Mouse (Mus musculus): ENCODE measurements around the gene Gm13103. TPM values are rescaled to one million over a fixed set of nuclear protein-coding genes. Genes with fewer than 3 reads are reported as not detected.
"Not testable (repeated sequence)": the region's sequence is repeated elsewhere in the genome, so short reads cannot be mapped to it uniquely, and the experiment has no call there.

Gm13103 gene
- not detected in 2 replicates for polyA plus RNA-seq (2016; fragmentation: Nextera tagmentation; extraction: Ambion mirVana)

DNA sequence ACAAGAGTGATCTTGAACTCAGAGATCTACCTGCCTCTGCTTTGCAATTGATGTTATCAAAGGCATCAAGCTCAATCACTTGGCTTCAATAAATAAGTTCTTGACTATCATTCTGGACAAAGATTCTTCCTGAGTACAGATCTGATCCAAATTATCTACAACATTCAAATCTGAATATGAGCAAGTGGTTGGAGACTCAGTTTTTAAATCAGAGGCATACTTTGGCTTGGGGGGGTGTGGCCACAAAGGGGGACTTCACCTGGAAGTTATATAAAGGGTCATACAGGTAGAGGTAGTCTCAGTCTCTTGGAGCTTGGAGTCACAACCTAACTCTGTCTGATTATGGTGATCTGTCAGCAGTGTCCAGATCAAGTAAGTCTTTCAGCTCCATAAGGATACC, at the start of gene Gm13103:
Gene Gm13103, plus strand, starts transcription at position 301 of the 400 bp plus-strand sequence.
- not testable (repeated sequence) for H3K27ac ChIP-seq; H3K4me1 ChIP-seq; H3K4me2 ChIP-seq (replicated peaks); H3K36me3 ChIP-seq; H3K9ac ChIP-seq; ATAC-seq (ENCODE audit: low FRiP score, low read depth); H3K4me3 ChIP-seq; H3K27me3 ChIP-seq (replicated peaks)
- H3K9me3 ChIP-seq, result peaks cover 24% of the 10 kb centered on the region

DNA sequence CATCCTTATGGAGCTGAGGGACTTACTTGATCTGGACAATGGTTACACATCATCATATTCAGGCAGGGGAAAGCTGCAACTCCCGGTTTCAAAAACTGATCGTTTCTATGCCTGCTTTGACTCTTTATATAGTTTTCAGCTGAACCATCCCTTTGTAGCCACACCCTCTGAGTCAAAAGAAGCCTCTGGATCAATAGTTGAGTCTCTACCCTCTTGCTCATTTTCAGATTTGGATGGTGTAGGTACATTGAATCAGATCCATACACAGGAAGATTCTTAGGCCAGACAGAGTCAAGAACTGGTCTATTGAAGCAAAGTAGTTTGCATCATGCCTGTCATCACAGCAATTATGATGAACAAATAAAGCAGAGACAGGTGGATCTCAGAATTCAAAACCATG, 30.3 kb upstream of the Gm13103 start, which contains the start of gene Gm13084:
Gene Gm13084, minus strand, starts transcription at position 101 of the 400 bp plus-strand sequence.
- Histone ChIP-seq H3K27me3 (replicated peaks) (no peaks in the 10 kb centered on the region), H3K4me2 (replicated peaks) (no peak within 1 kb of the TSS), H3K36me3 (no peaks in the 10 kb centered on the region), H3K4me3 (no peak within 1 kb of the TSS), H3K27ac (no peak within 1 kb of the TSS), H3K9me3 (peaks cover 41% of the 10 kb centered on the region; the same call in 1 of the 2 replicates), H3K4me1 (no peaks in the 10 kb centered on the region), H3K9ac (no peak within 1 kb of the TSS)
- WGBS, result 89% methylated on average over 2 of the region's 2 CpGs
- no peak for ATAC-seq (ENCODE audit: low FRiP score, low read depth)

DNA sequence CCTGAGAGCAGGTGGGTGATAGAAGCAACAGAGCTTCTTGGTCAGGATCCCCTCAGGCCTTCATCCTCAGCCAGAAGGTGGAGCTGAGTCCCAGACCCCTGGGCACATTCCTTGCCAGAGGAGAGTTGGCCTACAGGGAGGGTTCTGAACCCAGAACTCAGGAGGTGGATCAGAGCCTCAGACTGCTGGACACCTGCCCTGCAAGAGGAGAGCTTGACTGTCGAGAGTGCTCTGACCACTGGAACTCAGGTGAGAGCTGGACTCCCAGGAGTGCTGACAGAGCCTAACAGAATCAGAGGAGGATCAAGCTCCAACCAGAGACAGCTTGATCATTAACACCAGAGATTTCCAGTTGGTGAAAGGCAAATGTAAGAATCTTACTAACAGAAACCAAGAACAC, 36.1 kb downstream of the Gm13103 start:
- ATAC-seq (ENCODE audit: low FRiP score, low read depth); H3K4me2 ChIP-seq (replicated peaks); H3K9ac ChIP-seq; H3K27ac ChIP-seq; H3K36me3 ChIP-seq; H3K4me1 ChIP-seq; H3K27me3 ChIP-seq (replicated peaks); H3K4me3 ChIP-seq: not testable (repeated sequence)
- peaks cover 18% of the 10 kb centered on the region for H3K9me3 ChIP-seq
- WGBS, result 76% methylated on average over 1 of the region's 1 CpGs

DNA sequence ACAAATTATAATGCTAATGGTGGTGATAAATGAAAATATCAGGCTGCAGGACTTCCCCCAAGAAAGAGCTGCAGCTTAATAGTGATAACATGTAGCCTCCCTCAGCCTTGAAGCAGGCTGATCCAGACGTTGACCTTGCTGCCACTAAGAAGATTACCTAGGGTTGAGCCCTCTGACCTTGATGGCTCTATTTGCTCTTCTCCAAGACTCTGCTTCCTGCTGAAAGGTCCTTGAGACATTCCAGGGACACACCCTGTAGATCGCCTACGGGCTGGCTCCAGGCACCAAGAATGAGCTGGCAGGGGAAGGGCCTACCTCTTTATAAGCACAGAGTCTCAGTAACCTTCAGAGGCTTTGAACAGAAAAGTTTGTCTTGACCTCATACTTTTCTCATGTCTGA, 48.1 kb downstream of the Gm13103 start:
- not testable (repeated sequence) for H3K4me2 ChIP-seq (replicated peaks); H3K27me3 ChIP-seq (replicated peaks); H3K9ac ChIP-seq; H3K4me1 ChIP-seq; H3K27ac ChIP-seq; ATAC-seq (ENCODE audit: low FRiP score, low read depth); H3K4me3 ChIP-seq; H3K36me3 ChIP-seq
- H3K9me3 ChIP-seq, result peaks cover 30% of the 10 kb centered on the region
- WGBS, result 90% methylated on average over 3 of the region's 3 CpGs

DNA sequence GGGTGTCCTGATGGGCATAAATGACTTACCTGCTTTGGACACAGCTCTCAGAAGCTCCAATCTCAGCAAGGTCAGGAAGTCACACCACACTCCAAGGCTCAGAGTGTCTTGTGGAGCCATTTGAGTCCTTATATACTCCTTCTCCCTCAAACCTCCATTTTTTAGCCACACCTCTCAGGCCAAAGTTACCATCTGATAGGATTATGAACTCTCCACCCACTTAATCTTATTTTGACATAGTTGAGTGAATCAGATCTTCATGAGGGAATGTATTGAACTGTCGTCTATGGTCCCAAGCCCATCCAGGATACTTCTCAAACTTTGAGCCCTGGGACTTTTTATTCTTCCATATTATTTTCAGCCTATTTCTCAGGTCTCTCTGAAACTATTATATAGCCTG, 54.0 kb downstream of the Gm13103 start, which contains the start of gene Pramef6:
Gene Pramef6, minus strand, starts transcription at position 101 of the 400 bp plus-strand sequence.
- H3K36me3 ChIP-seq; H3K27me3 ChIP-seq (replicated peaks); H3K27ac ChIP-seq; H3K9ac ChIP-seq; H3K4me2 ChIP-seq (replicated peaks); ATAC-seq (ENCODE audit: low FRiP score, low read depth); H3K4me1 ChIP-seq; H3K4me3 ChIP-seq: not testable (repeated sequence)
- peaks cover 11% of the 10 kb centered on the region; the same call in 1 of the 2 replicates for H3K9me3 ChIP-seq
- WGBS, result 91% methylated on average over 1 of the region's 1 CpGs

Other genes with a start within 250 kb of the Gm13103 start
- gene Gm13083, start 231.5 kb upstream of the Gm13103 start, polyA plus RNA-seq (2016; fragmentation: Nextera tagmentation; extraction: Ambion mirVana), result not detected in 2 replicates
- not detected in 2 replicates for gene Gm13088, start 189.3 kb upstream of the Gm13103 start, polyA plus RNA-seq (2016; fragmentation: Nextera tagmentation; extraction: Ambion mirVana)
- gene Gm13089, start 143.8 kb upstream of the Gm13103 start, polyA plus RNA-seq (2016; fragmentation: Nextera tagmentation; extraction: Ambion mirVana), result not detected in 2 replicates
- not detected in 2 replicates for gene Gm13078, start 127.0 kb upstream of the Gm13103 start, polyA plus RNA-seq (2016; fragmentation: Nextera tagmentation; extraction: Ambion mirVana)
- gene Gm13023, start 57.1 kb upstream of the Gm13103 start, polyA plus RNA-seq (2016; fragmentation: Nextera tagmentation; extraction: Ambion mirVana), result not detected in 2 replicates
- gene Gm13084, start 30.4 kb upstream of the Gm13103 start, polyA plus RNA-seq (2016; fragmentation: Nextera tagmentation; extraction: Ambion mirVana), result not detected in 2 replicates
- not detected in 2 replicates for gene Pramef6, start 53.9 kb downstream of the Gm13103 start, polyA plus RNA-seq (2016; fragmentation: Nextera tagmentation; extraction: Ambion mirVana)
- gene Pramef25, start 104.5 kb downstream of the Gm13103 start, polyA plus RNA-seq (2016; fragmentation: Nextera tagmentation; extraction: Ambion mirVana), result not detected in 2 replicates
- gene Gm13101, start 120.5 kb downstream of the Gm13103 start, polyA plus RNA-seq (2016; fragmentation: Nextera tagmentation; extraction: Ambion mirVana), result not detected in 2 replicates
- gene Pramef17, start 147.9 kb downstream of the Gm13103 start, polyA plus RNA-seq (2016; fragmentation: Nextera tagmentation; extraction: Ambion mirVana), result not detected in 2 replicates
- not detected in 2 replicates for gene Pramel4, start 212.6 kb downstream of the Gm13103 start, polyA plus RNA-seq (2016; fragmentation: Nextera tagmentation; extraction: Ambion mirVana)